Mouse (Mus musculus) limb, embryonic 13.5 days (tissue): Measurements from ENCODE around the gene Rnf166. TPM values are rescaled to one million over a fixed set of nuclear protein-coding genes. Genes with fewer than 3 reads are reported as not detected.
A peak's percentile ranks its signal among the peaks of the same experiment; 100 is the strongest.

ENCODE experiments used
- ATAC-seq: fragments of 200-750 bp; cut with Nextera tagmentation; 2 replicates; pipeline ENCODE4 v1.8.0; 2017; ENCODE audit warnings: low read depth, moderate number of reproducible peaks, moderate TSS enrichment; ENCODE audit not compliant: low FRiP score
- H3K27ac ChIP-seq: fragments of 300-500 bp; sonication (generic); 2 replicates; pipeline ENCODE4 v1.5.1; 2015; ENCODE audit warnings: inconsistent platforms, mild to moderate bottlenecking, moderate library complexity
- H3K27me3 ChIP-seq: fragments of 300-500 bp; sonication (generic); 2 replicates; pipeline ENCODE4 v1.6.1; 2015; ENCODE audit warnings: mild to moderate bottlenecking, inconsistent platforms
- H3K36me3 ChIP-seq: fragments of 300-500 bp; sonication (generic); 2 replicates; pipeline ENCODE4 v1.6.1; 2015; ENCODE audit warnings: inconsistent platforms, mild to moderate bottlenecking, moderate library complexity
- H3K4me1 ChIP-seq: fragments of 300-500 bp; sonication (generic); 2 replicates; pipeline ENCODE4 v1.6.1; 2015; ENCODE audit warnings: inconsistent platforms
- H3K4me2 ChIP-seq: fragments of 300-500 bp; sonication (generic); replicated peaks from 2 replicates; pipeline ENCODE4 v1.6.1; 2015; ENCODE audit warnings: inconsistent platforms, mild to moderate bottlenecking, moderate library complexity
- H3K4me3 ChIP-seq: fragments of 300-500 bp; sonication (generic); 2 replicates; pipeline ENCODE4 v1.5.1; 2015; ENCODE audit warnings: moderate library complexity, mild to moderate bottlenecking, inconsistent platforms
- H3K9ac ChIP-seq: fragments of 300-500 bp; sonication (generic); 2 replicates; pipeline ENCODE4 v1.6.1; 2015; ENCODE audit warnings: mild to moderate bottlenecking, inconsistent platforms
- H3K9me3 ChIP-seq: fragments of 300-500 bp; sonication (generic); 2 replicates; pipeline ENCODE4 v1.6.1; 2016; ENCODE audit warnings: inconsistent platforms
- WGBS: fragments of 180-500 bp; shearing (Covaris S2); methylation state at CpG from one replicate; pipeline ENCODE4 v1.1.7; 2015; 5-methylcytosine and 5-hydroxymethylcytosine counted together
- polyA plus RNA-seq: library from polyadenylated mRNA; unstranded; fragments of >200 nt; fragmentation: Nextera tagmentation; extraction: Ambion mirVana; gene quantifications from 2 replicates; pipeline ENCODE4 v1.2.1, GENCODE M21; 2015

The Rnf166 gene
- polyA plus RNA-seq, 1 experiment from 2014 or later: 51.2 TPM

DNA sequence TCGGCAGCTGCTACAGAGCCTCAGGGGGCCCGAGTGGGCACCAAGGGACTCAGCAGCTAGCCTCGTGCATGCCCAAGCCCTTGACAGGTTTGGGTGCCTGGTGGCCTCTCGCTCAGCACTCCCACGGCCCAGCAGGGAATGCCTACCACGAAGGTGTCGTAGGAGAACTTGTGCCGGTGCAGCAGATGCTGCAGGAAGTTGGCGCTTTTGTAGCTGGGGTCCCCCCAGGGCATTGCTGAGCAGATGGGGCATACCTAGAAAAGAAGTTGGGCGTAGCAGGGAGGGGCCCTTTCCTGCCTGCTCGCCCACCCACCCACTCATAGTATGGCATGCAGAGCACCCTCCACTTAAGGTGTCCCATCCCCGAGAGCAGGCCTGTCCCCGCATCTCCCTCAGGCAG is 8.0 kb downstream of the Rnf166 start:
- WGBS: 86% methylated on average over 13 of the region's 13 CpGs
- Histone ChIP-seq H3K4me3 (no peak overlapping the region), H3K27ac (no peak overlapping the region), H3K9me3 (no peaks in the 10 kb centered on the region), H3K36me3 (peaks cover 72% of the 10 kb centered on the region), H3K4me1 (0 out of 2 replicates have a peak, but pooled peaks cover 11% of the 10 kb centered on the region), H3K4me2 (no peak overlapping the region), H3K27me3 (peaks cover 10% of the 10 kb centered on the region), H3K9ac (no peak overlapping the region)
- ATAC-seq: no peak

- Histone ChIP-seq H3K27ac (no peak overlapping the region), H3K9ac (no peak overlapping the region), H3K9me3 (no peaks in the 10 kb centered on the region), H3K4me1 (peaks cover 30% of the 10 kb centered on the region), H3K4me2 (no peak overlapping the region), H3K36me3 (peaks cover 52% of the 10 kb centered on the region), H3K4me3 (no peak overlapping the region), H3K27me3 (peaks cover 39% of the 10 kb centered on the region)
- WGBS: 61% methylated on average over 7 of the region's 7 CpGs
- ATAC-seq: no peak
Measured at GRCm38 (mm10) chr8:122464985-122465384, 10.9 kb downstream of the Rnf166 start.

DNA sequence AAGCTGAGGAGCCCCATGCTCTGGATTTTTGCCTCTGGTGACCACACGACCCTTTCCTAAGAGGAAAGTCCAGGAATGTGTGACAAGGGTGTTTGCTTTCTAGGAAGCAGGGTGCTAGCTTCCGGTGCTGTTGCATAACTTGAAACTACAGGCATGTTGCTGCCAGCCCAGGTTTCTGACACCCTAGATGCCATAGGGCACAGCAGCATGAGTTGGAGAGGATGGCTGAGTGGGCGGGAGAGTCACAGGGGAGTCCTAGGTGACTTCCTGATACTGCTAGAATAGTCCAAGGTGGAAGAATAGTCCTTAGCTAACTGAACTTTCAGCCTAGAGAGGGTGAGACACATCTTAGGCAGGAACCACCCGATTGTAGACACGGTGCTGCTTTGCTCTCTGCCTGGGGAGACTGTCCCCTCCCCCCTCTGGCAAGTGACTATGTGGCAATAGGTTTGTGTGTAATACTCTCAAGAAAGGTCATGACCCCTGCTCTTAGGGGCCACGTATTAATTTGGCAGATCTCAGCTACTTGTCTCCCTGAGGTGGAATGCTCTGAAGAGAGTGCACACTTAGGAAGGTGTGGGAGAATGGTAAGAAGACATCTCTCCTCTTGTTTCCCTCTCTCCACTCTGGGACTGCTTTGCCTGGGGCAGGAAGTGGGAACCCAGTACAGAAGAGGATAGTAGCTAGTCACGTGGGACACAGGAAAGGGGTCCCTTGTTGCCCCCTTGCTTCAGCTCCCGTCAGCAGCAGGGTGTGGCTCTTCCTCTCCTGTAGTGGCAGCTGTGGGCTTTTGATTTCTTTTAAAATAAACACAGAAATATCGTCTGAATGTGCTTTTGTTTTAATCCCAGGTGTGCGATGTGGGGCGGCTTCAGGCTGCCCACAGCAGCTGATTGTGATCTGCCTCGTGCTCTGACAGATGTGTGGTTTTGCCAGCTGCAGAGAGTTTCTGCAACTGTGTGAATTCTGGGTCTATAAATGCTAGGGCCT is 11.9 kb downstream of the Rnf166 start:
- no peak for ATAC-seq
- peaks cover 49% of the 10 kb centered on the region for H3K27me3 ChIP-seq
- H3K4me1 ChIP-seq: peaks cover 35% of the 10 kb centered on the region
- no peak overlapping the region for H3K4me2 ChIP-seq
- 48% methylated on average over 12 of the region's 12 CpGs for WGBS
- no peak overlapping the region for H3K27ac ChIP-seq
- no peak overlapping the region for H3K9ac ChIP-seq
- H3K4me3 ChIP-seq: no peak overlapping the region
- H3K36me3 ChIP-seq: peaks cover 42% of the 10 kb centered on the region
- H3K9me3 ChIP-seq: no peaks in the 10 kb centered on the region

DNA sequence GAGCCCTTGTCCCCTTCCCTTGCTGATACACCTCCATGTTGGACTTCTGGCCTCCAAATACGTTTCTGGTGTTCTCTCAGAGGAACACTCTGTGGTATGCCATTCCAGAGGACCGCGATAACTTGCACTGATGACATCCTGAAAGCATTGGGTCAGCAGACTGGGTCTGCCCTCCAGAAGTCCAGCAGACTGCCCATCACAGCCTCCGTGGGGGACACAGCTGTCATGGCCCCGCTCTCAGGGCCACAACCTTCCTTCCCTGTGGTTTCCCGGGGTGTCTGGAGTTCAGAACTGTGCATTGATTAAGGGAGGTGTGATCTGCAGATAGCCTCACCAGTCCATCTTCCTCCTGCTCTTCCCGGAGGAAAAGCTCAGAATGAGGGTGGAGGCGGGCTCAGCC is 13.4 kb downstream of the Rnf166 start:
- Histone ChIP-seq H3K27me3 (peaks cover 63% of the 10 kb centered on the region), H3K9me3 (no peaks in the 10 kb centered on the region), H3K4me3 (no peak overlapping the region), H3K4me2 (no peak overlapping the region), H3K36me3 (peaks cover 28% of the 10 kb centered on the region), H3K9ac (no peak overlapping the region), H3K4me1 (peaks cover 35% of the 10 kb centered on the region), H3K27ac (no peak overlapping the region)
- 61% methylated on average over 8 of the region's 8 CpGs for WGBS
- ATAC-seq: no peak

DNA sequence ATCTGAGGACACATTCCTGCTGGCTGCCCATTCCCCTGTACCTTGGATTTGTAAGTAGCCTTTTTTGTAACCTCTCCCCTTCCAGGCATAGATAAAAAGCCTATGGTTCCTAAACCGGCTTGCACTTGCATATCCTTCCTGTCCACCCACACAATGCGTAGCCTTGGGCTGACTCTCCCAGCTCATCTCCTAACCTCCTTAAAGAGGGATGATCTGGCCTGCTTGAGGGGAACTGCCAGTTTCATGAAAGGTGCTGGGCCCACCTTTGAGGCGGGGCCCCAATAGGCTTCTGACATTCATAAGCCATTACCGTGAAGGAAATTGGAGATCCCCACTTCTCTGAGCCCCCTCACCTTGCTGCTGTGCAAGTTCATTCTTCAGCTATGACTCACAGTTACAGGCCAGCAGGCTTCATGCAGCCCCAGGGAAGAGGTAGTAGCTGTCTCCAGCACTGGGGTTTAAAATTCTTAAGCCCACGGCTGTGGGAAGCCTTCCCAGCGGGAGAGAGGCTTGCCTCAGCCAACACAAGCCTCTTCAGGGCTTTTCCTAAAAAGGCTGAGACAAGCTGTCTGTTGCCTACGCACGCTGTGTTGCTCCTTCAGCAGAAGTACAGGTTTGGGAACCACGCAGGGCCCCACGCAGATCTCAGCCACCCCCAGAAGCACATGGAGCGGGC is 14.3 kb downstream of the Rnf166 start:
- Histone ChIP-seq H3K36me3 (peaks cover 19% of the 10 kb centered on the region), H3K4me1 (peaks cover 35% of the 10 kb centered on the region), H3K4me3 (no peak overlapping the region), H3K27ac (no peak overlapping the region), H3K9ac (no peak overlapping the region), H3K27me3 (peaks cover 70% of the 10 kb centered on the region), H3K9me3 (no peaks in the 10 kb centered on the region), H3K4me2 (no peak overlapping the region)
- ATAC-seq: no peak
- 55% methylated on average over 11 of the region's 11 CpGs for WGBS

- peaks cover 78% of the 10 kb centered on the region for H3K27me3 ChIP-seq
- 2% methylated on average over 56 of the region's 56 CpGs for WGBS
- peak within 1 kb of the TSS; percentile 36 for H3K4me3 ChIP-seq
- H3K36me3 ChIP-seq: peaks cover 11% of the 10 kb centered on the region
- peaks cover 35% of the 10 kb centered on the region for H3K4me1 ChIP-seq
- H3K9ac ChIP-seq: peak within 1 kb of the TSS; percentile 10; the same call in 1 of the 2 replicates
- H3K9me3 ChIP-seq: no peaks in the 10 kb centered on the region
- peak; percentile 65 for ATAC-seq
- no peak within 1 kb of the TSS for H3K27ac ChIP-seq
- peak within 1 kb of the TSS; percentile 64 for H3K4me2 ChIP-seq
Measured at GRCm38 (mm10) chr8:122460524-122461472, 15.1 kb downstream of the Rnf166 start, which contains the start of gene Snai3. TSS of gene Snai3 (minus strand) at chr8:122460733.

GRCm38 (mm10) chr8:122459990-122460389 is 15.9 kb downstream of the Rnf166 start:
- H3K4me1 ChIP-seq: peaks cover 35% of the 10 kb centered on the region
- H3K27me3 ChIP-seq: peaks cover 78% of the 10 kb centered on the region
- H3K4me2 ChIP-seq: peak overlapping the region; percentile 64
- no peak overlapping the region for H3K27ac ChIP-seq
- ATAC-seq: no peak
- 0 out of 2 replicates have a peak overlapping the region, but pooled peaks have one; percentile 10 for H3K9ac ChIP-seq
- no peaks in the 10 kb centered on the region for H3K9me3 ChIP-seq
- peak overlapping the region; percentile 36 for H3K4me3 ChIP-seq
- 23% methylated on average over 7 of the region's 7 CpGs for WGBS
- peaks cover 2% of the 10 kb centered on the region for H3K36me3 ChIP-seq

GRCm38 (mm10) chr8:122459218-122459900 is 16.5 kb downstream of the Rnf166 start:
- Histone ChIP-seq H3K4me1 (peaks cover 34% of the 10 kb centered on the region), H3K36me3 (no peaks in the 10 kb centered on the region), H3K9ac (no peak overlapping the region), H3K9me3 (no peaks in the 10 kb centered on the region), H3K4me2 (no peak overlapping the region; the same call in 1 of the 2 replicates), H3K27me3 (peaks cover 78% of the 10 kb centered on the region), H3K4me3 (no peak overlapping the region), H3K27ac (no peak overlapping the region)
- no peak for ATAC-seq
- 51% methylated on average over 6 of the region's 6 CpGs for whole genome bisulfite sequencing

DNA sequence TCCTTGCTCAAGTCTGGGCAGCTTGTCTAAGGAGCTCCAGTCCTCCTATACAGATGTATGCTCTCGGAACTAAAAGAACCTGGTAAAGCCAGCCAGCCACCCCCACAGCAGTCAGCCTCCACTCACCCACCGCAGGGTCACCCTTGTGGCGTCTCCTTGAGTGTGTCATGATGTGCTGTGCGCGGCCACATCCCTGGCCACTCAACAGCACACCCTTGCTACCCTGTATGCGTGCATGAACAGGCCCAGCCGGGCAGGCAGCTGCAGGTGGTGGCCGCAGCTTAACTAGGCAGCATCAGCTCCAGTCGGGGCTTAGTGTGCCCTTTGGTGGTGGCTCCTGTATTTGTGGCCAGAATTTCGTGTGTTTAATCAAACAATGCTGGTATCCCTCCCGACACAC is 18.7 kb downstream of the Rnf166 start:
- Histone ChIP-seq H3K9me3 (no peaks in the 10 kb centered on the region), H3K9ac (no peak overlapping the region), H3K27me3 (peaks cover 61% of the 10 kb centered on the region), H3K27ac (no peak overlapping the region), H3K4me3 (no peak overlapping the region), H3K36me3 (no peaks in the 10 kb centered on the region), H3K4me2 (no peak overlapping the region), H3K4me1 (peaks cover 24% of the 10 kb centered on the region)
- 74% methylated on average over 11 of the region's 11 CpGs for WGBS
- no peak for ATAC-seq

GRCm38 (mm10) chr8:122454409-122454808 is 21.5 kb downstream of the Rnf166 start:
- Histone ChIP-seq H3K9me3 (no peaks in the 10 kb centered on the region), H3K36me3 (no peaks in the 10 kb centered on the region), H3K27me3 (peaks cover 33% of the 10 kb centered on the region), H3K4me2 (no peak overlapping the region), H3K4me3 (no peak overlapping the region), H3K27ac (no peak overlapping the region), H3K4me1 (no peaks in the 10 kb centered on the region), H3K9ac (no peak overlapping the region)
- 92% methylated on average over 6 of the region's 6 CpGs for WGBS
- ATAC-seq: no peak

DNA sequence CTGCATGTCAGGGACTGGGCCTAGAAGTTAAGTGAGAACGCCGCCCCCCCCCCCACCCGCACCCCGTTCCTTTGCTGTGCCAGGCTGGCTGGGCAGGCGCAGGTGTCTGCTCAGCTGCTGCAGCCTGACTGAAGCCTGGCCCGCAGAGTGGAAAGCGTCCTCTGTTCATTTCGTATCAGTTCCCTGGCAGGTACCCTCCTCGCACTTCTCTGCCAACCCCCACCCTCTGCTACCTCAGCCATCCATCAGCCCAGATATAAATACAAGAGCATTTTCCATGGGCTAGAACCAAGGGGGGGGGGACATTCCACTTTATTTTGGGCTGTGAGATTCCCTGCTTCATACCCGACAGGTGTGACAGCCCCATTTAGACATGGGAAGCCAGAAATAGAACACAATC is 23.7 kb downstream of the Rnf166 start:
- H3K4me3 ChIP-seq: no peak overlapping the region
- no peaks in the 10 kb centered on the region for H3K4me1 ChIP-seq
- no peak for ATAC-seq
- WGBS: 81% methylated on average over 10 of the region's 10 CpGs
- no peak overlapping the region for H3K4me2 ChIP-seq
- peaks cover 11% of the 10 kb centered on the region for H3K27me3 ChIP-seq
- no peak overlapping the region for H3K9ac ChIP-seq
- no peaks in the 10 kb centered on the region for H3K36me3 ChIP-seq
- H3K27ac ChIP-seq: no peak overlapping the region
- no peaks in the 10 kb centered on the region for H3K9me3 ChIP-seq
